Mouse (Mus musculus): ENCODE data around the gene Lexm.

- TF ChIP-seq GATA1 (IDR thresholded peaks at IDR 0.05; ENCODE audit: low read length) = no peak
- TF ChIP-seq TAL1 (IDR thresholded peaks at IDR 0.05; ENCODE audit: low read length) = no peak
Measured at GRCm38 (mm10) chr4:106569680-106570079, 47.4 kb downstream of the Lexm start.

All from erythroblast, embryonic 14.5 days (primary cell).